Mouse (Mus musculus) C2C12 (cell line): ENCODE measurements around the gene Kmt5a. TPM values are rescaled to one million over a fixed set of nuclear protein-coding genes. Genes with fewer than 3 reads are reported as not detected.
"Not testable (repeated sequence)": the region's sequence is repeated elsewhere in the genome, so short reads cannot be mapped to it uniquely, and the experiment has no call there.

Source experiments
- H3K27me3 ChIP-seq: one replicate; pipeline ENCODE4 v1.6.1; 2011; ENCODE audit not compliant: control insufficient read depth, insufficient read depth, insufficient read length
- H3K36me3 ChIP-seq: one replicate; pipeline ENCODE4 v1.6.1; 2011; ENCODE audit not compliant: control insufficient read depth, insufficient read depth
- H3K4me3 ChIP-seq: one replicate; pipeline ENCODE4 v1.5.1; 2011; ENCODE audit warnings: mild to moderate bottlenecking, control low read depth; ENCODE audit not compliant: poor library complexity, insufficient read depth, severe bottlenecking
- H3K79me2 ChIP-seq: one replicate; pipeline ENCODE4 v1.6.1; 2011; ENCODE audit not compliant: control insufficient read depth, insufficient read depth
- H3K79me3 ChIP-seq: one replicate; pipeline ENCODE4 v1.6.1; 2011; ENCODE audit warnings: low read depth, control low read depth
- H3ac ChIP-seq: one replicate; pipeline ENCODE3; 2011; ENCODE audit warnings: low read depth; ENCODE audit not compliant: control insufficient read depth, insufficient read length
- CEBPB ChIP-seq: IDR thresholded peaks from one replicate; pipeline ENCODE4 v1.6.1; 2011; ENCODE audit warnings: low read depth, mild to moderate bottlenecking, control low read depth, moderate library complexity
- CTCF ChIP-seq: IDR thresholded peaks from one replicate; pipeline ENCODE4 v1.5.1; 2011; ENCODE audit not compliant: control insufficient read depth, insufficient read depth, insufficient read length
- FOSL1 ChIP-seq: IDR thresholded peaks from one replicate; pipeline ENCODE4 v1.8.0; 2011; ENCODE audit warnings: mild to moderate bottlenecking, low read length; ENCODE audit not compliant: poor library complexity, insufficient read depth, severe bottlenecking
- MAX ChIP-seq: IDR thresholded peaks from one replicate; pipeline ENCODE4 v1.6.1; 2011; ENCODE audit warnings: mild to moderate bottlenecking, control low read depth
- MYOD1 ChIP-seq: IDR thresholded peaks from one replicate; pipeline ENCODE4 v1.6.1; 2011; ENCODE audit warnings: low read depth; ENCODE audit not compliant: control insufficient read depth, insufficient read length
- MYOG ChIP-seq: IDR thresholded peaks from one replicate; pipeline ENCODE4 v1.6.1; 2011; ENCODE audit not compliant: control insufficient read depth, insufficient read length; ENCODE audit errors: extremely low read depth
- USF1 ChIP-seq: IDR thresholded peaks from one replicate; pipeline ENCODE4 v1.6.1; 2011; ENCODE audit warnings: low read depth, mild to moderate bottlenecking, control low read depth, moderate library complexity
- polyA plus RNA-seq: library from polyadenylated mRNA; unstranded; fragments of >200 nt; fragmentation: generic; extraction: Trizol; gene quantifications from one replicate; pipeline ENCODE4 v1.2.1, GENCODE M21; 2012; ENCODE audit warnings: missing spikeins

Kmt5a gene
- polyA plus RNA-seq, 1 experiment, result 91.5 TPM

- Histone ChIP-seq H3K4me3 (no peak overlapping the region), H3K27me3 (no peaks in the 10 kb centered on the region), H3K79me2 (no peaks in the 10 kb centered on the region), H3ac (no peak overlapping the region), H3K79me3 (no peaks in the 10 kb centered on the region), H3K36me3 (no peaks in the 10 kb centered on the region)
- TF ChIP-seq MYOG (no peak), FOSL1 (no peak), USF1 (no peak), MYOD1 (no peak), MAX (no peak), CEBPB (no peak), CTCF (no peak)
These were observed 59.3 kb downstream of the Kmt5a start for GRCm38 (mm10) chr5:124499001-124499400.

GRCm38 (mm10) chr5:124500037-124500436, 60.3 kb downstream of the Kmt5a start:
- not testable (repeated sequence) for H3K79me2 ChIP-seq, H3K36me3 ChIP-seq, H3K4me3 ChIP-seq, H3ac ChIP-seq, H3K79me3 ChIP-seq, H3K27me3 ChIP-seq

GRCm38 (mm10) chr5:124500573-124500972, 60.8 kb downstream of the Kmt5a start:
- Histone ChIP-seq H3K36me3 (no peaks in the 10 kb centered on the region), H3K27me3 (no peaks in the 10 kb centered on the region), H3ac (no peak overlapping the region), H3K4me3 (no peak overlapping the region), H3K79me3 (no peaks in the 10 kb centered on the region), H3K79me2 (no peaks in the 10 kb centered on the region)
- TF ChIP-seq USF1 (no peak), CEBPB (no peak), MYOD1 (no peak), CTCF (no peak), FOSL1 (no peak), MYOG (no peak), MAX (no peak)

- Histone ChIP-seq H3K36me3 (no peaks in the 10 kb centered on the region), H3K79me2 (no peaks in the 10 kb centered on the region), H3K4me3 (no peak overlapping the region), H3K79me3 (no peaks in the 10 kb centered on the region), H3ac (no peak overlapping the region), H3K27me3 (no peaks in the 10 kb centered on the region)
- TF ChIP-seq USF1 (no peak), FOSL1 (no peak), CTCF (no peak), CEBPB (no peak), MYOG (no peak), MAX (no peak), MYOD1 (no peak)
These were observed 61.8 kb downstream of the Kmt5a start for GRCm38 (mm10) chr5:124501541-124501940.

- no peaks in the 10 kb centered on the region for H3K27me3 ChIP-seq
- no peak overlapping the region for H3ac ChIP-seq
- H3K79me2 ChIP-seq, result no peaks in the 10 kb centered on the region
- H3K36me3 ChIP-seq, result no peaks in the 10 kb centered on the region
- no peaks in the 10 kb centered on the region for H3K79me3 ChIP-seq
- H3K4me3 ChIP-seq, result no peak overlapping the region
- TF ChIP-seq MAX (no peak), CTCF (no peak), USF1 (no peak), FOSL1 (no peak), MYOD1 (no peak), CEBPB (no peak), MYOG (no peak)
These were observed 64.0 kb downstream of the Kmt5a start for GRCm38 (mm10) chr5:124503742-124504141.

GRCm38 (mm10) chr5:124505235-124505634, 65.5 kb downstream of the Kmt5a start:
- Histone ChIP-seq H3K36me3 (no peaks in the 10 kb centered on the region), H3ac (no peak overlapping the region)

More at GRCm38 (mm10) chr5:124505235-124505634, 65.5 kb downstream of the Kmt5a start:
- no peak overlapping the region for H3K4me3 ChIP-seq
- H3K79me3 ChIP-seq, result no peaks in the 10 kb centered on the region
- no peaks in the 10 kb centered on the region for H3K27me3 ChIP-seq
- TF ChIP-seq MYOG (no peak), CEBPB (no peak), FOSL1 (no peak), USF1 (no peak), MAX (no peak), CTCF (no peak), MYOD1 (no peak)
- H3K79me2 ChIP-seq, result no peaks in the 10 kb centered on the region
